Mouse (Mus musculus): Measurements from ENCODE around the gene Uqcrc2. TPM values are rescaled to one million over a fixed set of nuclear protein-coding genes. Genes with fewer than 3 reads are reported as not detected.

Uqcrc2 gene
- total RNA-seq, 2 experiments from 2014 or later, result 233 to 241 TPM

DNA sequence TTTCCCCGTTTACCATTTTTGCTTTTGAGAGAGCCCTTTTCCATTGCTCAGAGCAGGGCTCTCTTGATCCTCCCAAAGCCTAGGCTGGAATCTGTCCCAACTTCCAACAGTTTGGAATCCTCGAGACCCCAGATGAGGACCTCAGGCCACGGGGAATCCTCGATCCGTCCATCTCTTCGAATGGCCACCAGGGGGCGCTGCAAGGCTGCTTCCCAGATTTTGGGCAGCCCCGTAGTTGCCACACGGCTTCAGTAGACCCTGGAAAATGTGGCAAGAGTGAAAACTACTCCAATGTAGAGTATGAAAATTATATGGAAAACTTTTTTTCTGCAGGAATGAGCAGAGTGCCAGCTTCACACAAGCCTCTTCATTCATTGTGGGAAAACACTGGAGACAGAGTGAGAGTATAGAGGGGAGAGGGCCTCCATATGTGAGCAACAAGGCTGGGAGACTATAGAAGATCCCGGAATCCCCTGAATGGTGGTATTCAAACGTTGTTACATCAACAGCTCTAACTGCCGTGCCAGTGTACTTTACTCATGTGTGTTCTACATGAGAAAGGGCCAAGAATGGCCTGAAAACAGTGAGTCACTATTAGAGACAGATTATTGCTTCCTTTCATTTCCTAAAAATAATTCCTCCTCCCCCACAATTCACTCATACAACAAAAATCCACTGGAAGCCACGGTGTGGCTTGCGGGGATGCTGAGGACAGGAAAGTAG is 35.3 kb downstream of the Uqcrc2 start, which contains the start of gene Pdzd9:
Gene Pdzd9 (minus strand): TSS at position 191 of the 723 bp plus-strand sequence.
- Histone ChIP-seq H3K27ac (no peak within 1 kb of the TSS), H3K4me3 (no peak within 1 kb of the TSS)
- DNase-seq (ENCODE audit: low spot score in 2 of 2), result peak; percentile 36 to 77
- peak; percentile 99 for TF ChIP-seq CTCF (conservative IDR thresholded peaks at IDR 0.05)

DNA sequence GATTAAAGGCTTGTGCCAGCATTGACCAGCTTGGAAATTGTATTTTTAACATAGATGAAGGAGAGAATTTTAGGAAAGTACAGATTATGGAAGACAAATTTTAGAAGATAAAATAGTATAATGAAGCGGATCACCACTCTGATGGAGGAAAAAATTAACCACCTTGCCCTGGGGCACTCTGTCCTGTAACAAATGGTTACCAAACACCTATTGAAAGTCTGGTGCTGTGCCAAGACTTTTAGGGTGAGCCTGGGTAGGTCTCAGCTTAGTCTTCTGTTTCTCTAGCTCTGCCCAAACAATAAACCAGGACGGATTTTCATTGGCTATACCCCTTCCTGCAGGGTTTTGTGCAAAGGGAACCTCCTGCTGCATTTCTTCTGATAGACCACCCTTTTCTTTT is 36.3 kb downstream of the Uqcrc2 start:
- TF ChIP-seq CTCF (conservative IDR thresholded peaks at IDR 0.05), result no peak
- no peak overlapping the region for H3K27ac ChIP-seq
- no peak overlapping the region for H3K4me3 ChIP-seq
- no peak for DNase-seq (ENCODE audit: low spot score in 2 of 2)

DNA sequence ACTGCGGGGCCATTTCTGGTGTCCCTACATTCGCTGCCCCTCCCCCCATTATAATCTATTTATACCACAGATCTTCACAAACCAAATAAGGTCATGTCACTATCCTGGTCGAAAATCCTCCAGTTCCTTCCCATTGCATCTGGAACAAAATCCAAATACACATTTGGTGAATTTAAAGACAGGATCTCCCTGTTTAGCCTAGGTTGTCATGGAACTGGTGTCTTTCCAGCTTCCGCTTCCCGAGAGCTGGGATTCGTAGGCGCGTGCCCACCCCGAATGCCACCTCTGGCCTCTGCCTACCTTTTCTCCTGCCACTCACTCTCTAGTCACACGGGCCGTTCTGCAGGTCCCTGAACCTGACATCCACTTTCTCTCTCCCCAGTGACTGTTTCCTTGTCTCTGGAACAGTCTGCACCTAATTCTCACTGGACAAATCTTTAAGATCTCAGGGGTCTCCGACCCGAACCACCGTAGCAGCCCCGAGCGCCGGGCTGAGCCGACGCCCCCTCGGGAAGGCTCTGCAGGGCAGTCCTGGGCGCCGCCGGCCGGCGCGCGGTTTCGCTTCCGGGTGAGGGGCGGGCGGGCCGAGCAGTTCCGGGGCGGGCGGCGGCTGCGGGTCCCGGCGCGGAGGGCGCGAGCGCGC is 42.1 kb downstream of the Uqcrc2 start, which contains the start of gene Mosmo:
Gene Mosmo (plus strand): TSS at position 618 of the 643 bp plus-strand sequence.
- TF ChIP-seq CTCF (conservative IDR thresholded peaks at IDR 0.05), result no peak
- peak within 1 kb of the TSS; percentile 94 for H3K4me3 ChIP-seq

DNA sequence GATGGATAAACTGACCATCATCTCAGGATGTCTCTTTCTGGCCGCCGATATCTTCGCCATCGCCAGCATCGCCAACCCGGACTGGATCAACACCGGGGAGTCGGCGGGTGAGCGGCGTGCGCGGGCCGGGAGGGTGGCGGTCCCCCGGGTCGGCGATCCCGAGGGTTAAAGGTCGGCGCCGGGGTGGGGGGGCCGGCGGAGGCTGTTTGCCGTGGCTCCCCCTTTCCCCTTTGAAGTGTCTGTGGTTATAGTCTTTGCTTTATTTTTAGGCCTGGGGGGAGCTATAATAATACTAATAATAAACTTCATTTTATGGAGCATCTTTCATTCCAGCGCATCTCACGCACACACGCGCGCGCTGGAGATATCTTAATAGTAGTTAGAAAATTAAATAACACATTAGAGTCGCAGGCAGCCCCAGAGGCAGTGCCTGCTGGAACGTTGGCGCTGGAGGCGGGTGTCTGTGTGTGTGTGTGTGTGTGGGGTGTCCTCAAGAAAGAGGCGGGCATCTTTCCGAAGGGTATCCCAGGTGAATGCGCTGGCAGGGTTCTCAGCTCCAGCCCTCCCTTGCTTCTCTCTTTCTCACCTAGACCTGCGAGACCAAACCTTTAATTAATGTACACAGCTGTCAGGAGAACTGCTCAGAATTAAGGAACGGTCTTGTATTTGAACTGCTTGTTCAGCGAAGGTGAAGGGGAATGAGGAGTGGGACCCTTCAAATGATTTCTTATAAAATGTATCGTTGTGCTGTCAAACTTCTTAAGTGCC is 43.0 kb downstream of the Uqcrc2 start:
- H3K4me3 ChIP-seq, result peak overlapping the region; percentile 94
- no peak for TF ChIP-seq CTCF (conservative IDR thresholded peaks at IDR 0.05)
- peak overlapping the region; percentile 95 for H3K27ac ChIP-seq
- DNase-seq (ENCODE audit: low spot score in 2 of 2), result peak in 1 of 2 experiments; percentile 35

More for the DNA sequence above, 42.1 kb downstream of the Uqcrc2 start, which contains the start of gene Mosmo:
- peak; percentile 21 to 72 for DNase-seq (ENCODE audit: low spot score in 2 of 2)
- peak within 1 kb of the TSS; percentile 95 for H3K27ac ChIP-seq

DNA sequence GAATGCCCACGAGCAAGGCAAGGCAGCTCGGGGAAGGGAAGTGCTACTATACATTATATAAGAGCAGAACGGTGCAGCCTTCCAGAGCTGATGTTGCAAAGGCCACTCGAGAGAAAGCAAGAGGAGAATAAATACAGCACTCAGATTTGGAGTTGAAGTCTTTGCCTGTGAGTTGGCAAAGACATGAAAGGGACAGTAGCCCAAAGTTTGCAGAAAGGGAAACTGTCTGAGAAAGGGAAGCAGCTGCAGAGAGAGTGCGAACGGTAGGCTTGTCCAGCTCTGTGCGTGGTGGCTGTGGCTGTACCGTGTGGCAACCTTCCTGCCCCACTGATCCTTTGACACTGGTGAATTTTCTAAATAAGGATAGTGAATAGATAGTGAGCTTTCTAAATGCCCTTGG is 44.0 kb downstream of the Uqcrc2 start:
- TF ChIP-seq CTCF (conservative IDR thresholded peaks at IDR 0.05), result no peak
- H3K4me3 ChIP-seq, result peak overlapping the region; percentile 94
- no peak for DNase-seq (ENCODE audit: low spot score in 2 of 2)
- H3K27ac ChIP-seq, result peak overlapping the region; percentile 95; the same call in 1 of the 2 replicates

DNA sequence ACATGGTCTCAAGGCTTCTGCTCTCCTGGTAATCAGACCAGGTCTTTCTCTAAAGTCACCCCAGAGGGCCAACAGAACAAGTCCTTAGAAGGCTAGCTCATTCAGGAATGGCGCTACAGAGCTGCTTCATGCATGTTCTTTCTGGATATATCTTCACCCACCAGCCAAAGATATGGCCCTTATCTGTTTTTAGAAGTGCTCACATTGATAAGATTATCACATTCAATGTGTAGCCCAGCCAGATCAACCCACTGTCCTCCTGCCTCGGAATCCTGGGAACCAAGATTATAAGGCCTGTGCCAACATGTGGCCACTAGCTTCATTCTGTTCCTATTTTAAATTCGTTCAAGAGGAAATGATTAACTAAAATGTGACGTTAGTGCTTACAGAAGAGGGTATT is 47.0 kb downstream of the Uqcrc2 start:
- Histone ChIP-seq H3K27ac (peak overlapping the region; percentile 0; the same call in 1 of the 2 replicates), H3K4me3 (no peak overlapping the region)
- DNase-seq (ENCODE audit: low spot score in 2 of 2), result no peak
- no peak for TF ChIP-seq CTCF (conservative IDR thresholded peaks at IDR 0.05)

DNA sequence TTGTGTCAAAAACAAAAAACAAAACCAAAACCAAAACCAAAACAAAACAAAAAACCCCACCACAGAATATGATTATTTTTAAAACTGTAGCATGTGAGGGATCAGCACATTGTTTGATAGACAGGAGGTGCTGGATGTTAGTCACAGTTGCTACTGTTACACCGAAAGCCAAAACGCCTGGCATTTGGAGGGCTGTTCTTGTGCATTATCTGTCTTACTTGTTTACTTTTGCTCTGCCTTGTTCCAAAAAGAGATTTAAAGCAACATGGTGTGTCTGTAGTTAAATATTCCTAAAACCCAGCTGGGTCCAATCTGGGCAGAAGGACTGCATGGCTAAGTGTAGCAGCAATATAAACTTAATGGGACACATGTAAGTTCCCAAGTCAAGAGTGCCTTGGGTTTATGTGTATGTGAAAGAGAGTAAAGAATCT is 49.8 kb downstream of the Uqcrc2 start:
- peak overlapping the region; percentile 26 for H3K4me3 ChIP-seq
- DNase-seq (ENCODE audit: low spot score in 2 of 2), result peak in 1 of 2 experiments; percentile 30
- TF ChIP-seq CTCF (conservative IDR thresholded peaks at IDR 0.05), result no peak
- peak overlapping the region; percentile 90 for H3K27ac ChIP-seq

DNA sequence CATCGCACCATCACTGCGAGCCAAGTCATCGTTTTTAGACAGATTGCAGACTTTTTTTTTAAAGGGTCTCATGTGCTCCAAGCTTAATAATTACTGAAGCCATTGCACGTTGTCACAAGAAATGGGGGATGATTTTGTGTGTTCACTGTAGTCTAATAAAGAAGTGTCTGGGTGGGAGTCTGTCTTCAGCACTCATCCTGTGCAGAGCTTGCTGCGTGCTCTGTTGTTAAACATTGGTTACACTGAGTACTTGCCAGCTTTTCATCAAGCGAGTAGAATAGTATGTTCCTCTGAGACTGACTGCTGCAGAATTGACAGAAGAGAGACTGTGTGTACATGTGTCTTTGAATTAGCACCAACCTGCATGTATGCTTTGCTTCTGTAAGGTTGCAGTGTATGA is 50.3 kb downstream of the Uqcrc2 start:
- Histone ChIP-seq H3K27ac (peak overlapping the region; percentile 90), H3K4me3 (peak overlapping the region; percentile 26)
- TF ChIP-seq CTCF (conservative IDR thresholded peaks at IDR 0.05), result no peak
- DNase-seq (ENCODE audit: low spot score in 2 of 2), result peak in 1 of 2 experiments; percentile 29

DNA sequence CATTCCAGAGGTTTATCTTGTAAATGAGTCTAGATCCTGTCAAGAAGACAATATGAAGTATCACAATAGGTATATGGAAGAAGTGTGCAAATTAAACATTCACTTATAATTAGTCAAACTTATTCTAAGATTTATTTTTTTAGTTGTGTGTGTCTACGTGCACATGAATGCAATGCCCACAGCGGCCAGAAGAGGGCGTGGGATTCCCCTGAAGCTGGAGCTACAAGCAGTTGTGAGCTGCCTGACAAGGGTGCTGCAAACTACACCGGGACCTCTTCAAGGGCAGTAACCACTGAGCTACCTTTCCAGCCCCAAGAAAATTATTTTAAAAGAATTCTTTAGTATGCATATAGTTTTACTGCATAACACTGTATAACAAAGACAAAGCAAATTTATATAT is 55.7 kb downstream of the Uqcrc2 start:
- DNase-seq (ENCODE audit: low spot score in 2 of 2), result no peak
- peak; percentile 69 for TF ChIP-seq CTCF (conservative IDR thresholded peaks at IDR 0.05)
- no peak overlapping the region for H3K4me3 ChIP-seq
- H3K27ac ChIP-seq, result no peak overlapping the region

DNA sequence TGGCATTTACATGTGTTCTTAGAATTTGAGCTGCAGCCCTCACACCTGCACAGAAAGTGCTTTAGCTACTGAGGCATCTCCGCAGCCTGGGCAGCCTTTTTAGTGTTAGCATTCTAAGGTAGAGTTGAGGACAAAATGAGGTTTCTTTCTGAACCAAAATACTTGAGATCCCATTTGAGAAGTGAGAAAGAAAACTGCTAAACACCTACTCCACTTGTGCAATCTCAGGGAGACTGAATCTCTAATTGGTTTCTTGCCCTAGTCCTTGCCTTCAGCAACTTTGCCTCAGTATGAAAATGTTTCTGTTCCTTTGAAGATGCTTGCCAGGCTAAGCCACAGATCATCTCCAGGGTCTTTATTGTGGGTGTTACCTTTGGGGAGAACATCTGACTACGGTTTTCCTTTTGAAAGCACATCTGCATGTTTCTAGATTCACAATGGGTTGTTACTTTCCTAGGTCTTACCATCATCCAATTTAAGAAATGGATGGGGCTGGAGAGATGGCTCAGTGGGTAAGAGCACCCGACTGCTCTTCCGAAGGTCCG is 58.9 kb downstream of the Uqcrc2 start:
- no peak for TF ChIP-seq CTCF (conservative IDR thresholded peaks at IDR 0.05)
- Histone ChIP-seq H3K4me3 (no peak overlapping the region), H3K27ac (no peak overlapping the region)
- no peak for DNase-seq (ENCODE audit: low spot score in 2 of 2)

DNA sequence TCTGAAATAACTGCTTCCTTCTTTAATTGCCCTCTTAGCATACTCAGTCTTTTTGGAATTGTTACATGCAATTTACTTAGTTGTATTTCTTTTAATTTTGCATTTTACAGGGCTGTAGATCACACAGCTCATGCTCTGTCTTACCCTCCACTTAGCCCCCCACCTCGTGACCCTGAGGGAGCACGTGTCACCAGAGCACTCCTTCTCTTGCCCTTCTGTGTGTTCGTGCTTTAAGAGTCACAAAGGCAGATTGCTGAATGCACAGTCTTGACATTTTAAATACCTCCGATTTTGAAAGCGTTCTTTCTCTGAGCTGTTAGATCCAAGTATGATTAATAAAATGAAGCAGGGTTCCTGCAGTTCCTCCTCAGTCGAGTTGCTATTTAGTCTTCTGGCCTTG is 60.2 kb downstream of the Uqcrc2 start:
- no peak for TF ChIP-seq CTCF (conservative IDR thresholded peaks at IDR 0.05)
- Histone ChIP-seq H3K27ac (peak overlapping the region; percentile 41), H3K4me3 (no peak overlapping the region)
- no peak for DNase-seq (ENCODE audit: low spot score in 2 of 2)

DNA sequence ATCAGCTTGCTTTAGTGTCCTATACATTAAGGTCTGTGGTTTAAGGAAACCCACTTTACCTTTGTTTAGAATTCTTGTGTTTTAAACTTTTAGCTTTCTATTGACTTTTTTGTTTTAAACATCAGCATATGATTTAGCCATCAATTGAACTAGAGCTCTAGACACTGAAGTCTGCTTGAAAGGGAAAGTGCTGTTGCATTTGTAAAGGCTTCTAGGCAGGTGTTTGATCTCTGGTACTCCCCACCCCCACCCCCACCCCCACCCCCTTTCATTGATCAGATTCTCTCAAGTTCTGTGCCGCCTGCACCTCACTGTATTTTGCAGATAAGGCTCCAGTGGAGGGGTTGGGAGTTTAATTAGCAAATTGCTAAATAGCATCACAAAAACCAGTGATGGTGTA is 60.7 kb downstream of the Uqcrc2 start:
- no peak for TF ChIP-seq CTCF (conservative IDR thresholded peaks at IDR 0.05)

More for the DNA sequence above, 60.7 kb downstream of the Uqcrc2 start:
- H3K27ac ChIP-seq, result no peak overlapping the region
- no peak for DNase-seq (ENCODE audit: low spot score in 2 of 2)
- H3K4me3 ChIP-seq, result no peak overlapping the region

Measured in layer of hippocampus, adult 2 months (tissue).